Mouse (Mus musculus): ENCODE results near the gene Syngr4.

The Syngr4 gene

DNA sequence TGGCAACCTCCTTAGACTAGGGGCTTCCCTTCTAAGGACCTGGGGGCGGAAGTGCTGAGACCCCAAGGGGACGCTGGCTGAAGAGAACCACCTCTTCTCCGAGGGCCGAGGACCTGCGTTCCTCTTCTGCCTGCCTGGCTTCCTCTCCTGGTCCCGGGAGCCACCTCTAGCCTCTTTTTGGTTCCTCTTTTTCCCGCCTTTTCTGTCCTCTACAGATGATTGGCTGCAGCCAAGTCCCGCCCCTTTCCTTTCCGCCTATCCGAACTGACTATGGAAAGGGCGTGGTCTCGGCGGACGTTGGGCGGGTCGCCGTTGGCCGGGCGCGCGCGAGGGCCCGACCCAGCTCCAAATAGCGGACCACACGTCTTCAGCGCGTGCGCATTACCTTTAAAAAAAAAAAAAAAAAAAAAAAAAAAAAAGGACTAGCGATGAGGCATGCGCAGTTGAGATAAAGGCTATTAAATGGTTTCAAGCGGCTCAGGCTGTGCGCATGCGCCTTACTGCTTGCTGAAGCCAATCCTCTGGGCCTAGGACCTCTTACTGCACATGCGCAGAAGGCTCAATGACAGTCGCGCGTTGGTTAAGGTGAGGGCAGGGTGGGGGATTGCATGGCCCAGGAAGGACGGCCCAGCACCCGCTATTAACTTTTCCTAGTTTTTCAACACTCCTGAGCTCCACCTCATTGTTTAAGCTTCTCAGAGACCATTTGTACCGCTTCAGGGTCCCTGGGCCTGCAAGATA lies at the start of gene Syngr4, which contains the start of gene Tmem143:
Gene Syngr4, minus strand, starts transcription at position 198 of the 741 bp plus-strand sequence.
Gene Tmem143, plus strand, starts transcription at position 425 of the 741 bp plus-strand sequence.
- in situ Hi-C loops (cut with MseI, MboI): no loop called here

GRCm38 (mm10) chr7:45943280-45943679 lies 46.8 kb upstream of the Syngr4 start:
- in situ Hi-C loops (cut with MseI, MboI): loop anchor here in 1 of 2 experiments (5.0 kb wide), 1 partner anchor 69 kb away; no protein-coding TSS in a partner anchor

DNA sequence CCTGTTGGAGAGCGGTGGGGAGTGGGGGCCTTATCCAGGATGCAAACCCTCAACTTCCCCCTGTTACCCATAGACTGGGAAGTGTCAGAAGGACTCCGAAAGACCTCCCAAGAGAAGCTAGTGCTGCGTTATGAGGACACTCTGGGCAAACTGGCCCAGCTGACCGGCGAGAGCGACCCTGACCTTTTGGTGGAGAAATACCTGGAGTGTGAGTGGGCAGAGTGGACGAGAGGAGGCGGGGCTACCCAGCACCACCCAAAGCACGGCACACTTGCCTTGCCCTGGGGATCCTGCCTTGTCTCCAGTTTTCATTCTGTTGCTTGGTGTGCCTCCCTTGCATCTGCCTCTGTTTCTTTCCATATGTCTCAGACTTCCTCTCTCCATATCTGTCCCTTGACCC lies 45.5 kb upstream of the Syngr4 start:
- in situ Hi-C loops (cut with MseI, MboI): loop anchor here in 1 of 2 experiments (5.0 kb wide), 1 partner anchor 70 kb away; no protein-coding TSS in a partner anchor

DNA sequence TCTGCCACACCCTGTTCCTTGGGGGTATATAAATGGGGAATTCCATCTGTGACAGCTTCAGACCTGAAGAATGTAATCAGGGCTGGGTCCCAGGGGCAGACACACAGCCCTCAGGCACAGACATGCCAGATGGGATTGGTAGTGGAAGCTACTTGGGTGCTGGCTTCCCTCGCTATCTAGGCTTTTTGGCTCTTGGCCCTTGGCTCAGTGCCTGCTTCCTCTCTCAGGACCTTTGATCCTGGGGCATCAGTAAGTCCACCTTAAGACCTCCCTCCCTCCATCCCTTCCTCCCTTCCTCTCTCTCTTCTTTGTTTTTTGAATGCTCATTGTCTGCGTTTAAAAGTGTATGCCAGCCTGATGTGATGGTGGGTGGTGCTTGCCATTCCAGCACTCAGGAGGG lies 43.3 kb upstream of the Syngr4 start:
- in situ Hi-C loops (cut with MseI, MboI): loop anchor here (5.0 to 10.0 kb wide), 2 partner anchors 72 to 205 kb away; no protein-coding TSS in a partner anchor

GRCm38 (mm10) chr7:45935114-45935513 lies 38.6 kb upstream of the Syngr4 start:
- in situ Hi-C loops (cut with MseI, MboI): loop anchor here (5.0 to 10.0 kb wide), 2 partner anchors 77 to 200 kb away; no protein-coding TSS in a partner anchor

GRCm38 (mm10) chr7:45933766-45934165 lies 37.3 kb upstream of the Syngr4 start:
- in situ Hi-C loops (cut with MseI, MboI): loop anchor here in 1 of 2 experiments (10.0 kb wide), 1 partner anchor 199 kb away; no protein-coding TSS in a partner anchor

DNA sequence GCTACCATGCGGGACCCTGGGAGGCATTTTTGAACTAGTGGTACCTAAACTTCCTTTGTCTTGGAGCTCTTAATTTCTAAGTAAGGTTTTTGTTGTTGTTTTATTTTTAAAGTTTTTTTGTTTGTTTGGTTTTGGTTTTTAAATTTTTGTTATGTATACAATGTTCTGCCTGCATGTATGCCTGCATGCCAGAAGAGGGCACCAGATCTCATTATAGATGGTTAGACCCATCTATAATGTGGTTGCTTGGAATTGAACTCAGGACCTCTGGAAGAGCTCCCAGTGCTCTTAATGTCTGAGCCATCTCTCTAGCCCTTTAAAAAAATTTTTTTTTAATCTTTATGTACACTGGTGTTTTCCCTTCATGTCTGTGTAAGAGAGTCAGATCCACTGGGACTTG lies 33.2 kb upstream of the Syngr4 start:
- in situ Hi-C loops (cut with MseI, MboI): loop anchor here in 1 of 2 experiments (10.0 kb wide), 1 partner anchor 195 kb away; no protein-coding TSS in a partner anchor

GRCm38 (mm10) chr7:45928626-45929295 lies 32.2 kb upstream of the Syngr4 start:
- in situ Hi-C loops (cut with MseI, MboI): no loop called here

DNA sequence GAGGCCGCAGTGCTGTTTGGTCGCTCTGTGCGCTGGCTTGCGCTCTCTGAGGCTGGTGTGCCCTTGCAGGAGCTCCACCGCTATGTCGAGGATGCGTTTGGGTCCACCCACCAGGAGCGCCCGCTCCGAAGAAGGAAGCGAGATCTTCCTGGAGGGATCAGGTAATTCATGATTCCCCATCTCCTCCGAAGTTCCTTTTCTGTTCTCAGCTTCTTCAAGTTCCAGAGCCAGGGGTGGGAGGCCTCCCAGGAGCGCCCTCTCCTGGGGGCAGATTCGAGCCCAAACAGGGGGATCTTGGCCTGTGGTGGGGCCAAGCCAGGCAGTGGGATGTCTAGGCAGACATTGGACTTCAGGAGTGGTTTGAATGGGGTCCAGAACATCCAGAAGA lies 27.9 kb upstream of the Syngr4 start:
- in situ Hi-C loops (cut with MseI, MboI): no loop called here

DNA sequence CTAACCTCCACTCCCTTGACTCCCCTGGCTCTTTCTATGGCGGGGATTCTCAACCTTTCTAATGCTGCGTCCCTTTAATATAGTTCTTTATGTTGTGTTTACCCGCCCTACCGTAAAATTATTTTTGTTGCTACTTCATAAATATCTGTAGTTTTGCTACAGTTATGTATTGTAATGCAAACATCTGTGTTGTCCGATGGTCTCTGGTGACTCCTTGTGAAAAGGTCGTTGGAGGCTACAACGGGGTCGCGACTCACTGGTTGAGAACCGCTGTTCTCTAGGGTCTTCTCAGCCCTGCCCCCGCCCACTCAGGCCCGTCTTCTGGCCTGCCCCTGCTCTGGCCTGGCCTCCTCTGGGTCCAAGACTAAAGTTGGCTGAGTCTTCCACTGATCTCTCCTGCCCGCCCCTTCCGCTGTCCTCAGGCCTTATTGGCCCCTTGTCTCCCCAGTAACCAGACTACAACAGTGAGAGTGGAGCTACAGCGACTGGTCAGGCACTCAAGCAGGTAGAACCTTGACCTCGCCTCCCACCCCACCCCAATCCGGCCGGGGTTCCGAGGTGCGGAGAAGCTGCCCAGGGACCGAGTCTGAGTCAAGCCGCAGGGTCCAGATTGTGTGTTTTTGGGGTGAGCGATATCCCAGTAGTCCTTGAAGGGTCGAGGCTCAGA lies 27.4 kb upstream of the Syngr4 start, which contains the start of gene Ccdc114:
Gene Ccdc114, plus strand, starts transcription at position 311 of the 667 bp plus-strand sequence.
- in situ Hi-C loops (cut with MseI, MboI): no loop called here

GRCm38 (mm10) chr7:45922928-45923761 lies 26.6 kb upstream of the Syngr4 start:
- in situ Hi-C loops (cut with MseI, MboI): no loop called here

DNA sequence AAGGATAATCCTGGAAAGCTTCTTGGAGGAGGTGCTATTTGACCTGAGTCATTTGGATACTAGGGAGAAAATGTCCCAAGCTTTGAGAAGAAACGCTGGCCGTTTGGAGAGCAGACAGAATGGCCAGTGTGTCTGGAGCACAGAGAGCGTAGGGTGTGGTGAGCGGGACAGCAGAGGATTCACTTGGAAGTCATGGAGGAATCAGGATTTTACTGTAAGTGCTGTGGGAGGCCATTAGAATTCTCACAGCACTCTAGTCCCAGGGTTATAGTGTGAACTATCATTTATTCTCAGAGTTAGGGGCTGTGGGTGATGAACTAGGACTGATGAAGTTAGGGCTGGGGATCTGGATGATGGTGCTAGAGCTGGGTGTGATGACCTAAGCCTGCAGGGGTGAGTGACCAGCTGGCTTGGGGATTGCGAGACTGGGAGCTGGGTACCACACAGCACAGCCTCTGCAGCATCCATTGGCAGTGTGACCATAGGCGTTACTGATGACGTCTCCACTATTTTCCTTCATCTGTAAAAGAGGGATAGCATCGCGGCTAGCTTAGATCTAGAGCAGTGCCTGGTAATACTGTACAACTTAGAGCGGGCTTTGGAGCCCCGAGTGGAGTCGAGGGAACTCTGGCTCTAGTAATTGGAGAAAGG lies 25.6 kb upstream of the Syngr4 start:
- in situ Hi-C loops (cut with MseI, MboI): no loop called here

DNA sequence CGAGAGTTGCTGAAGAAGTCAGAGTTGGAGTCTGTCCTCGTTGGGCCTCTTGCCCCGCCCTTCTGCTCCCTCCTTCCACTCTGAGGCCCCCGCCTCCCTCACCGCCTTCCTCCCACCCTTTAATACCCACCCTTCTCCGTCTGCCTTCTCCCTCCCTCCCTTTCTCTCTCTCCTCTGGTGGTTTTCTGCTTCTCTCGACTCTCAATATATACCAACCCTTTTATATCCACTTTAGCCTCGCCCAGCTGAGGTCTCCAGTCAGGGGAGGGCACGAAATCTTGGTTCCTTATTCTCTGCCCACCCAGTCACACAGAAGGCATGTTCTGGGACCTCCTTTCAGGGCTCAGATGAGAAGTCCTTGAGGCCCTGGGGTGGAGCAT lies 24.7 kb upstream of the Syngr4 start, which contains the start of gene Emp3:
Gene Emp3, minus strand, starts transcription at position 163 of the 380 bp plus-strand sequence.
- in situ Hi-C loops (cut with MseI, MboI): no loop called here

DNA sequence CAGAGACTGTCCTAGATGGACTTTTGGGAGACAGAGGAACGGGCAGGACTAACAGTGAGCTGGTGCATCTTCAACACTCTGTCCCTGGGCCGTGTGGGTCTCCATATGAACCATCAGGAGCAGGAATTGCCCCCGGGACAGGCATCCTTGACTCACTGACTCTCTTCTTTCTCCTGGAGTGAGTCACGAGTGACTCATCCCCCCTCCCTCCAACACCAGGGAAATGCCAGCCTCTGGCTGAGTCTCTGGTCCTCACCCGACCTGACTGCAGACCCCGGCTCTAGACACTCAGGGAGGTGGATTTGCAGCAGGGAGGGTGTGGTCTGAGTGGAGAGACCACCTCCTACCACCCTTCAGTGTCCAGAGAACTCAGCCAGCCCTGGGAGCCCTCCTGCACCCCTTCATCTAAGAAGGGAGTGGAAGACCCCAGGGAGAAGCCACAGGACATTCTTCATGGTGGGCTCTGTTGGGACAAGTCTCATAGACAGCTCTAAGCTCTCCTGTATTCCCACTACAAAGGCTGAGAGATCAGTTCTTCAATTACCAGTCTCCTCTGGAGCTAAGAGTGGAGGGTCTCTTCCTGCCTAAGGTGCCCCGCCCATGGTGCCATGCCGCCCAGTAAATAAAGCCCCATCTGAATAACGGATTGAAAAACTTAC lies 24.2 kb upstream of the Syngr4 start:
- in situ Hi-C loops (cut with MseI, MboI): no loop called here

DNA sequence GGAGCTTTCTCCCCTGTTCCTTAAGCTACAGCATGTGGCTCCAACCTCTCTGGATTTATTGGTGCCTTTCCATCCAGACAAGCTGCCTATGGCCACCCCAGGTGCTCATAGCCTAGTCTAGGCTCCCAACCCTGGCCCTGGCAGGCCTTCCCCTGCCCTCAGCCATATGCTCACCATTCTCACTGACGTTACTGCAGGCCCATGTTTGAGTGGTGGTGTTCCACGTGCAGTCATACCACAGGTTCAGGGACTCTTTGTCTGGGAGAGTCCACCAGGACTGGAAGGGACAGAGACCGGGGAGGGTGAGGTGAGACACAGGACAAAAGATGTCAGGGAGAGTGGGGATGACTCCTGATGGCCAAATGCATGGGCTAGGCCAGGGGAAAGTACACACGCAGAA lies 23.2 kb upstream of the Syngr4 start:
- in situ Hi-C loops (cut with MseI, MboI): no loop called here

DNA sequence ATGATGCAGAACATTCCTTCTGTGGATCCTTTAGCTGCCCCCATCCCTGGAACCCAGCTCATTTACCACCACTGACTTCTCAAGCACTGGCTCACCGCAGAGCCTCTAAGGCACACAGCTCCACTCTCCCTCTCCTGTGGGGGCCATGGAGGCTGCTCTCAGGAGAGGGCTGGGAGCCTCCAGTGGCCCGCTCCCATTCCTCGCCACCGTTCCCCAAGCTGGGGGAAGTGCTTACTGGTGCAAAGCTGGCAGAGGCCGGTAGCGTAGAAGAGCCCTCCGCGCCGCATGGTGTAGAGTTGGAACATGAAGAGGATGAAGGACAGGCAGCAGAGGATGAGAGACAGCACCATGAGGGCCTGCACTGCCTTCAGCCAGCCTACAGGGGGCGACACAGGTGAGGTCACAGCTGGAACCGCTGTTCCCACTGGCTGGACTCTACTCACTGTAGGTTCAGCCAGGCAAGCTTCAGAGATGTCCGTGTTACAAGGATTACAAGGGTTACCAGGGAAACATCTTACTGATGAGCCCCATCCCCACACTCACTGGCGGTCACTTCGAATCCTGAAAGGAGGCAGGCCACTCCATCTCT lies 22.7 kb upstream of the Syngr4 start:
- in situ Hi-C loops (cut with MseI, MboI): no loop called here

DNA sequence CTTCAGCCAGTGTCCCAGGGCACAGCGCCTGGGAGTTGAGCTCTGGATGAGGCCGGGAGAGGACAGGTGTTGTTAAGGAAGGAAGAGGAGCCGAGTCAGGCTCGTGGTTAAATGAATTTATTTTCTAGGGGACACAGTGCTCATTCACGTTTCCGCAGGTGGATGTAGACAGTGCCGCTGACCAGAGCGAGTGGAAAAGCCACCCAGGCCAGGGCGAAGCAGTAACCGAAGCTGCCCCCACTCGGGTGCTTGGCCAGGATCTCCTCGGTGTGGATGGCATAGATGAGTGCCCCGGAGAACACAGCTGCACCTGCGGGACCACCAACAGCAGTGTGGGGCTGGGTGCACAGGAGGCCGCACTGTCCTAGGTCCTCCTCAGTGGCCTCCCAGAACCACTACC lies 21.4 kb upstream of the Syngr4 start:
- in situ Hi-C loops (cut with MseI, MboI): no loop called here

- in situ Hi-C loops (cut with MseI, MboI): no loop called here
Observed at GRCm38 (mm10) chr7:45917004-45917704, 20.6 kb upstream of the Syngr4 start.

Measured in mouse trophoblast stem cell (cell line).